Mouse (Mus musculus) MEL (cell line): ENCODE data around the gene Atp5l. TPM values are rescaled to one million over a fixed set of nuclear protein-coding genes. Genes with fewer than 3 reads are reported as not detected.
A peak's percentile ranks its signal among the peaks of the same experiment; 100 is the strongest.

Source experiments
- DNase-seq: peaks from one replicate; pipeline ENCODE4 v3.0.0; 2011; ENCODE audit warnings: low read depth, low spot score
- H3K27ac ChIP-seq: 2 replicates; pipeline ENCODE4 v1.5.1; 2012; ENCODE audit warnings: low read depth, mild to moderate bottlenecking, control low read depth, low read length, moderate library complexity; ENCODE audit not compliant: control insufficient read depth
- H3K27me3 ChIP-seq, 2 experiments: fragments of 150-350 bp in 1 of 2; sonication (generic) in 1 of 2; 2 replicates each; pipeline ENCODE4 v1.6.1; 2012; ENCODE audit warnings: low read length in 2 of 2, mild to moderate bottlenecking in 2 of 2, improper control_type of control experiment in 1 of 2, moderate library complexity in 1 of 2; ENCODE audit not compliant: insufficient read depth in 2 of 2, control insufficient read depth in 1 of 2
- H3K36me3 ChIP-seq, 2 experiments: 2 replicates each; pipeline ENCODE4 v1.6.1; 2012 to 2014; ENCODE audit warnings: low read length in 2 of 2, improper control_type of control experiment in 1 of 2, inconsistent platforms in 1 of 2, mild to moderate bottlenecking in 1 of 2; ENCODE audit not compliant: insufficient read depth in 2 of 2, control insufficient read depth in 1 of 2
- H3K4me1 ChIP-seq, 2 experiments: fragments of 150-350 bp in 1 of 2; sonication (generic) in 1 of 2; 2 replicates each; pipeline ENCODE4 v1.6.1; 2012; ENCODE audit warnings: low read length in 2 of 2, improper control_type of control experiment in 1 of 2, mild to moderate bottlenecking in 1 of 2; ENCODE audit not compliant: insufficient read depth in 2 of 2, control insufficient read depth in 1 of 2
- H3K4me3 ChIP-seq, 2 experiments: fragments of 150-350 bp in 1 of 2; sonication (generic) in 1 of 2; 2 replicates each; pipeline ENCODE4 v1.5.1; 2012; ENCODE audit warnings: low read depth in 2 of 2, low read length in 2 of 2, mild to moderate bottlenecking in 2 of 2, moderate library complexity in 2 of 2, control low read depth in 1 of 2, improper control_type of control experiment in 1 of 2; ENCODE audit not compliant: control insufficient read depth in 1 of 2, insufficient read depth in 1 of 2
- H3K79me2 ChIP-seq: 2 replicates; pipeline ENCODE4 v1.6.1; 2012; ENCODE audit warnings: mild to moderate bottlenecking, low read length, moderate library complexity; ENCODE audit not compliant: control insufficient read depth, poor library complexity, insufficient read depth
- H3K9ac ChIP-seq: 2 replicates; pipeline ENCODE4 v1.6.1; 2012; ENCODE audit warnings: low read depth, mild to moderate bottlenecking, control low read depth, low read length, moderate library complexity; ENCODE audit not compliant: control insufficient read depth, poor library complexity, severe bottlenecking
- H3K9me3 ChIP-seq: fragments of 150-350 bp; sonication (generic); replicated peaks from 2 replicates; pipeline ENCODE4 v1.6.1; 2012; ENCODE audit warnings: mild to moderate bottlenecking, low read length, improper control_type of control experiment, moderate library complexity; ENCODE audit not compliant: insufficient read depth
- BHLHE40 ChIP-seq: IDR thresholded peaks from 2 replicates; pipeline ENCODE4 v1.6.1; 2012; ENCODE audit warnings: low read depth, mild to moderate bottlenecking, inconsistent platforms, low read length, improper control_type of control experiment, borderline replicate concordance
- CTCF ChIP-seq, 3 experiments: IDR thresholded peaks in 2 of 3; conservative IDR thresholded peaks in 1 of 3; 2 replicates each; pipeline ENCODE4 v1.5.1; 2011 to 2012; ENCODE audit warnings: low read length in 3 of 3, low read depth in 2 of 3, mild to moderate bottlenecking in 2 of 3, improper control_type of control experiment in 1 of 3, inconsistent platforms in 1 of 3, mixed read lengths in 1 of 3, moderate library complexity in 1 of 3; ENCODE audit not compliant: control insufficient read depth in 1 of 3, insufficient read depth in 1 of 3, poor library complexity in 1 of 3, severe bottlenecking in 1 of 3
- E2F4 ChIP-seq: IDR thresholded peaks from 2 replicates; pipeline ENCODE4 v1.6.1; 2011; ENCODE audit warnings: low read depth, low read length, improper control_type of control experiment, borderline replicate concordance
- ELF1 ChIP-seq: IDR thresholded peaks from 2 replicates; pipeline ENCODE4 v1.6.1; 2014; ENCODE audit warnings: low read depth, mild to moderate bottlenecking, inconsistent platforms, low read length, improper control_type of control experiment, moderate library complexity
- GABPA ChIP-seq: IDR thresholded peaks from 2 replicates; pipeline ENCODE4 v1.6.1; 2012; ENCODE audit warnings: low read depth, mild to moderate bottlenecking, inconsistent platforms, low read length, improper control_type of control experiment, moderate library complexity
- GATA1 ChIP-seq: IDR thresholded peaks from 2 replicates; pipeline ENCODE4 v1.6.1; 2011; ENCODE audit warnings: low read depth, low read length, improper control_type of control experiment
- HCFC1 ChIP-seq: IDR thresholded peaks from 2 replicates; pipeline ENCODE4 v1.6.1; 2012; ENCODE audit warnings: low read depth, mild to moderate bottlenecking, inconsistent platforms, low read length, improper control_type of control experiment, moderate library complexity
- MXI1 ChIP-seq: IDR thresholded peaks from 2 replicates; pipeline ENCODE4 v1.6.1; 2011; ENCODE audit warnings: mild to moderate bottlenecking, low read depth, low read length, improper control_type of control experiment
- MYB ChIP-seq: IDR thresholded peaks from 2 replicates; pipeline ENCODE4 v1.6.1; 2011; ENCODE audit warnings: mild to moderate bottlenecking, low read depth, low read length, improper control_type of control experiment
- MYC ChIP-seq: IDR thresholded peaks from 2 replicates; pipeline ENCODE4 v1.6.1; 2011; ENCODE audit warnings: low read depth, mild to moderate bottlenecking, low read length, improper control_type of control experiment, moderate library complexity
- NELFE ChIP-seq: IDR thresholded peaks from 2 replicates; pipeline ENCODE4 v1.6.1; 2011; ENCODE audit warnings: low read depth, low read length, improper control_type of control experiment
- RAD21 ChIP-seq: IDR thresholded peaks from 2 replicates; pipeline ENCODE4 v1.6.1; 2011; ENCODE audit warnings: mild to moderate bottlenecking, low read depth, low read length, improper control_type of control experiment
- SIN3A ChIP-seq: IDR thresholded peaks from 2 replicates; pipeline ENCODE4 v1.6.1; 2012; ENCODE audit warnings: low read length, improper control_type of control experiment, inconsistent platforms
- SMC3 ChIP-seq: IDR thresholded peaks from 2 replicates; pipeline ENCODE4 v1.6.1; 2011; ENCODE audit warnings: low read depth, low read length, improper control_type of control experiment
- TAL1 ChIP-seq: IDR thresholded peaks from 2 replicates; pipeline ENCODE4 v1.6.1; 2012; ENCODE audit warnings: mild to moderate bottlenecking, inconsistent platforms, low read length, moderate library complexity, mixed read lengths
- TBP ChIP-seq: IDR thresholded peaks from 2 replicates; pipeline ENCODE4 v1.8.0; 2011; ENCODE audit warnings: low read depth, low read length, improper control_type of control experiment
- TCF12 ChIP-seq: IDR thresholded peaks from 2 replicates; pipeline ENCODE4 v1.6.1; 2014; ENCODE audit warnings: low read depth, mild to moderate bottlenecking, inconsistent platforms, low read length, improper control_type of control experiment, moderate library complexity
- UBTF ChIP-seq: IDR thresholded peaks from 2 replicates; pipeline ENCODE4 v1.6.1; 2012; ENCODE audit warnings: low read depth, mild to moderate bottlenecking, inconsistent platforms, low read length, improper control_type of control experiment, moderate library complexity, borderline replicate concordance; ENCODE audit not compliant: insufficient read depth
- USF2 ChIP-seq, 2 experiments: IDR thresholded peaks; 2 replicates each; pipeline ENCODE4 v1.6.1; 2011 to 2012; ENCODE audit warnings: improper control_type of control experiment in 2 of 2, low read length in 2 of 2, borderline replicate concordance in 1 of 2, inconsistent platforms in 1 of 2, low read depth in 1 of 2, mild to moderate bottlenecking in 1 of 2; ENCODE audit not compliant: insufficient read depth in 1 of 2
- ZC3H11A ChIP-seq: IDR thresholded peaks from 2 replicates; pipeline ENCODE4 v1.6.1; 2012; ENCODE audit warnings: low read depth, mild to moderate bottlenecking, inconsistent platforms, low read length, improper control_type of control experiment
- ZKSCAN1 ChIP-seq: IDR thresholded peaks from 2 replicates; pipeline ENCODE4 v1.6.1; 2012; ENCODE audit warnings: low read depth, mild to moderate bottlenecking, inconsistent platforms, low read length, improper control_type of control experiment, moderate library complexity
- ZNF384 ChIP-seq: IDR thresholded peaks from 2 replicates; pipeline ENCODE4 v1.6.1; 2012; ENCODE audit warnings: low read depth, mild to moderate bottlenecking, inconsistent platforms, low read length, improper control_type of control experiment
- polyA plus RNA-seq, 2 experiments: library from polyadenylated mRNA; stranded (reverse) in 1 of 2; unstranded in 1 of 2; fragments of >175 nt in 1 of 2; fragments of >200 nt in 1 of 2; gene quantifications; 2 replicates each; pipeline versions ENCODE4 v1.2.1 to v1.2.4; 2012; ENCODE audit warnings: low replicate concordance in 2 of 2, low read depth in 1 of 2; ENCODE audit not compliant: insufficient read length in 2 of 2, insufficient read depth in 1 of 2, missing spikeins in 1 of 2
- total RNA-seq: library from RNA; depleted of rRNA; stranded (reverse); fragments of 300-350 nt; gene quantifications from 2 replicates; pipeline ENCODE4 v1.2.3, GENCODE M21; 2012

The Atp5l gene
- total and polyA plus RNA-seq, 3 experiments, result 320 to 719 TPM; not detected in 1

GRCm38 (mm10) chr9:44919606-44920005 lies 936 bp downstream of the Atp5l start (continued):
- no peak for TF ChIP-seq SMC3
- 0 out of 2 replicates have a peak, but pooled peaks have one; percentile 4 for TF ChIP-seq HCFC1
- TF ChIP-seq MYB, result no peak
- TF ChIP-seq GATA1, result peak; percentile 40

DNA sequence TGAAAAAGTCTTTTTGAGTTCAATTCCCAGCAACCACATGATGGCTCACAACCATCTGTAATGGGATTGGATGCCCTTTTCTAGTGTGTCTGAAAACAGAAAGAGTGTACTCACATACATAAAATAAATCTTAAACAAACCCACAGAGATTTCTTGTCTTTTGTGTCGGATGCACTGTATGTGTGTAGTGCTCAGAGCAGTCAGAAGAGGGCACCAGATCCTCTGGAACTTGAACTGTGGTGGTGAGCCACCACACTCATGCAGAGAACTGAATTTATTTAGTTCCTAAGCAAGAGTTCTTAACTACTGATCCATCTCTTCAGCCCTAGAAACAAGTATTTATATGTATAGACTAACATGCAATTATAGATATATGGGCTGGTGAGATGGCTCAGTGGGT lies 4.3 kb downstream of the Atp5l start:
- DNase-seq, result peak; percentile 77
- H3K9me3 ChIP-seq, result no peaks in the 10 kb centered on the region
- peaks cover 11 to 23% of the 10 kb centered on the region in 2 experiments for H3K36me3 ChIP-seq
- no peak for TF ChIP-seq MYB
- TF ChIP-seq HCFC1, result no peak
- TF ChIP-seq CTCF (IDR thresholded peaks at IDR 0.05 in 2 of 3, conservative IDR thresholded peaks at IDR 0.05 in 1 of 3; ENCODE audit: control insufficient read depth in 1 of 3, insufficient read depth in 1 of 3, low read depth in 2 of 3, low read length in 3 of 3, poor library complexity in 1 of 3, severe bottlenecking in 1 of 3), result peak; percentile 47 to 53 (median 50)
- no peak for TF ChIP-seq ZNF384
- no peak for TF ChIP-seq MXI1
- TF ChIP-seq TCF12, result no peak
- 0 out of 2 replicates have a peak, but pooled peaks have one; percentile 24 for TF ChIP-seq MYC
- TF ChIP-seq UBTF, result no peak
- TF ChIP-seq TAL1, result no peak
- TF ChIP-seq SIN3A, result no peak
- TF ChIP-seq RAD21, result peak; percentile 15; the same call in 1 of the 2 replicates
- no peak for TF ChIP-seq ZKSCAN1
- no peak for TF ChIP-seq ZC3H11A
- TF ChIP-seq ELF1, result no peak
- no peak for TF ChIP-seq TBP
- TF ChIP-seq NELFE, result no peak
- TF ChIP-seq GATA1, result no peak
- no peak for TF ChIP-seq E2F4
- TF ChIP-seq GABPA, result no peak
- no peak for TF ChIP-seq USF2 (IDR thresholded peaks at IDR 0.05; ENCODE audit: borderline replicate concordance in 1 of 2, insufficient read depth in 1 of 2, low read depth in 1 of 2, low read length in 2 of 2)
- TF ChIP-seq BHLHE40, result no peak
- TF ChIP-seq, all 39 proteins: peak for 3
- Histone ChIP-seq H3K4me1 (peaks cover 2 to 4% of the 10 kb centered on the region in 2 experiments; a peak in 3 of 4 replicates), H3K79me2 (peaks cover 46% of the 10 kb centered on the region), H3K27me3 (no peaks in the 10 kb centered on the region), H3K4me3 (no peak overlapping the region), H3K27ac (no peak overlapping the region), H3K9ac (no peak overlapping the region)
